Mouse (Mus musculus): ENCODE results near the gene Pramef20. TPM values are rescaled to one million over a fixed set of nuclear protein-coding genes. Genes with fewer than 3 reads are reported as not detected.
A peak's percentile ranks its signal among the peaks of the same experiment; 100 is the strongest.
"Not testable (repeated sequence)": the region's sequence is repeated elsewhere in the genome, so short reads cannot be mapped to it uniquely, and the experiment has no call there.

Gene Pramef20
- total RNA-seq (2021), result not detected
- long read RNA-seq, experiment 1, result 0 reads
- long read RNA-seq, experiment 2, result 0 reads

DNA sequence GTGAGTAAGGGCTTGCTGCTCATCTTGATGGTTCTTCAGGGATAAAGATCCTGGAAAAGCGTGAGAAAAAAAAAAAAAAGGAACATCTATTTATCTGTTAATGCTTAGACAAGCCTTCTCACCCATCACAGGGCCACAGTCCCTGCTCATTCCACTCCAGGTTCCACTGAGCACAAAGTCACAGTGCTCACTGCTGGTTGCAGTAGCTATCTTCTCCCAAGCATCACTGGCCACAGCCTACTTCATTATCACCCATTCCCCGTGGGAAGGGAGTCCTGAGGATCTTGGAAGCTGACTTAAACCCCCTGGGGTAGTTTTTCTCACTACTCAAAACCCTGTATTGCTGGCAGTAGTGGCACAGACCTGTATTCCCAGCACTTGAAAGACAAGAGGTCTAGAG, at the start of gene Pramef20:
Pramef20 (minus strand) TSS at position 23 of the 400 bp plus-strand sequence.
- DNase-seq, result no peak

DNA sequence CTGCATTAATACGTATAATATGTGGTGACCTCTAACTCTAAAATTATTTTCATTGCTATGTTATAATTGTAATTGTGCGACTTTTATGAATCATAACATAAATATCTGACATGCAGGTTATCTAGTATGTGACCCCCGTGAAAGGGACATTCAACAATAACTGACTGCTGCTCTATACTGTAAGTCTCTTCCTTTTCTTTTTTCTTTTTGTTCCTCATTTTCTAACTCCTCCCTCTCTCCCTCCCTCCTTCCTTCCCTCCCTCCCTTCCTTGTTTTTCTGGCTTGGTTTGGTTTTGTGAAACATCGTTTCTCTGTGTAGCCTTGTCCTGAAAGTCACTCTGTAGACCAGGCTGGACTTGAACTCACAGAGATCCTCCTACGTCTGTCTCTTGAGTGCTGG, 46.9 kb upstream of the Pramef20 start:
- no peak for DNase-seq

DNA sequence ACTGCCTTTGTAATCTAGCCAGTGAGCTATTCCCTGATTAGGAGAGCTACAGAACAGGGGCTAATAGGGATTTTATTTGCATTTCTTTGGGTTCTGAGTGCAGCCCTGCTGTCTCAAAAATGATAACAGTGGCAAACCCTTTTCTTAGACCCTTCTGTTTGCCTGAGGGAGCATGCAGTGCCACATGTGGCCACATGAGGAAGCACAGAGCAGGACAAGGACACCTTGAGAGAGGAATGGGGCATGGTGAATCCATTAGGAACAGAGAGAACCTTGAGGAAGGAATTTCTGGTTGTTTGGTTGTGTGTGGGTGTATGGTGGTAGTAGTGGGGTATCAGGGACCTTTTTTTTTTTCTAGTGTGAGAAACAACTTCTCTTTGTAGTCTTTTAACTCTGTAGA, 42.9 kb upstream of the Pramef20 start:
- DNase-seq, result no peak

DNA sequence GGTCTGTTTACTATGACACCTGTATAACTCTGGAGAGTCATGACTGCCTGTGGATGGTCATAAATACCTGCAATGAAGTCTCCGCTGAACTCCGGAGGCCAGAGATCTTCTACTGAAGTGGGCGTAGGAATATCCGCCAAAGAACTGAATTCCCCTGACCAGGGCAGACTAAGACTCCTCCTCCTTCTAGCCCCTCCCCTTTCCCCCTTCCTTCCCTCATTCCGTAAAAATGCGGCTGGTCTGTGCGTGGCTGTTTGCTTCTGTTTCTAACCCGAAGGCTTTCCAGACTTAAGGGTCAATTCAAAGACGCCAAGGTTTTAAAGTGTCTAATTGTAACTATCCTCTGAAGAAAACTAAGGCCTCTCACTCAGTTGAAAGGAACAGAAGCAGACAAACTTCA, 30.6 kb upstream of the Pramef20 start, which contains the start of gene Pramef12:
Pramef12 (minus strand) TSS at position 175 of the 400 bp plus-strand sequence.
- DNase-seq, result no peak

DNA sequence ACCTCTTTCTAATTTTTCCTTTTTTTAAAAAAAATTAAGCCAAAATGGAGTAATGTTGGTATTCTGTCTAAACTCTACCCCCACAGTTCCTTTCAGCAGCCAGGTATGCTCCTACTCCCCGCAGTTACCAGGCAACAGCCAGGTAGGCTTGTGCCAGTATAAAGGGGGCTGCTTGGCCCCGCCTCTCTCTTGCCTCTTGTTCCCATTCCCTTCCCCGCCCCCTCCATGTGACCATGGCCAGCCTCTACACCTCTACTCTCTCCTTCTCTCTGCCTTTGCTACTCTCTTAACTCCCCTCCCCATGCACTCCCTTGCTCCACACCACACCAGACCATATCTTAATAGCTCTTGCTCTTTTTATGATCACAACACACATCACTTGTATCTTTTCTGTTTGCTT, 28.5 kb upstream of the Pramef20 start:
- DNase-seq, result no peak

DNA sequence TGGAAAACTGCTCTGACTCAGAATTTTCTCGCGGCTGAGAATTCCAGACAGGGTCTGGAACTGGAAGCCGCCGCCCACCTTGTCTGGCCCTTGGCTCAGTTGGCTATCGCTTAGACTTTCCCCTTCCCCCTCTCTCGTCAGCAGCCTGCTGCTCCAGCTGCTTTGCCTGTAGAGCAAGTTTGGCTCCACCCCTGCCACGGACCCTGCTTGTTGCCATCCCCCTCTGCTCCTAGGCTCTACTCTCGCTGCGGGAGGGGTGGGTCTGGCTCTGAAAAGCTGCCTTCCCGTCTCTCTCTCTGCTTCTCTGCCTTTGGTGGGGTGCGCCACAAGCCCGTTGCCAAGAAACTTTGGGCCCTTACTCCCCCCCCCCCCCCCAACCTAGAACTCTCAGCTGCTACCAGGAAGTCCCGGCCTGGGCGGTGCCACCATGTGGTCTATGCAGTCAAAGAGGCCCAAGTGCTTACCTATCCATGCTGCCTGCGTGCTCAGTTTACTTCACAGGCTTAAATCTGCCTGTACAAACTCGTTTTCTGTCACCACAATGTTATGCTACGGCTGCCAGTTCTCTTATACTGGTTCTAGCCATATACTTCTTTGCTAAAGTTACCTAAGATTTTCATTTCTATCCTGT, 26.8 kb upstream of the Pramef20 start:
- peak; percentile 15 for DNase-seq

DNA sequence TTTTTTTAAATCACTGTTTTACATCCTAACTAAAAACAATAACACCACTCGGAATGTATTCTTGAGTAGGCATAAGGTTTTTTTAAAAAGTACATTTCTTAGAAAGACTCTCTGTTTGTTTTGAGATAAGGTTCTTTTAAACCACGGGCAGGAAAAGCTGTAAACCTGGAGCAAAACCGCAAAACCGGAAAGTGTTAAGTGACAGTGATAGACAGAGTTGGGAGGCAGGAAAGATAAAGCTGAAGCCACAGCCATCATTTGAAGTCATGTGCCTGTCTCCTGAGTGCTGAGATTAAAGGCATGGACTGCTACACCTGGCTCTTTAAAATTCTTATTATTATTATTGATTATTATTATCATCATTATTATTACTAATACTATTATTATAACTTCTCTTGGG, 25.0 kb upstream of the Pramef20 start:
- no peak for DNase-seq

DNA sequence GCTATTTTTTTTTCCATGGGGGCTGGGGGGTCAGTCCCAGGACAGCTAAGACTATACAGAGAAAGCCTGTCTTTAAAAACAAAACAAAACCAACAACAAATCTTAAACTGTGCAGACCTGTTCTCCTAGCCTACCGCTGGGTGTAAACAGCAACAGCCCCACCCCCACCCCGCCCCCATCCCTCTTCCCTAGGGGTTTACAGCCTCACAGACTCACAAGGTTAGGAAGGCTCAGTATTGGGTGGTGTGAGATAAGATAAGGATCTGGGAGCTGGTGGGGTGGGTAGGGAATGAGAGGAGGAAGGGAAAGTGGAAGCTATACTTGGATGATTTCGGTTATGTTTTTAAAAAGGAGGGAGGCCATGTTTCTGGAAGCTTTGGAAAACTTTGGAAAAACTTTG, 18.6 kb upstream of the Pramef20 start:
- DNase-seq, result no peak

DNA sequence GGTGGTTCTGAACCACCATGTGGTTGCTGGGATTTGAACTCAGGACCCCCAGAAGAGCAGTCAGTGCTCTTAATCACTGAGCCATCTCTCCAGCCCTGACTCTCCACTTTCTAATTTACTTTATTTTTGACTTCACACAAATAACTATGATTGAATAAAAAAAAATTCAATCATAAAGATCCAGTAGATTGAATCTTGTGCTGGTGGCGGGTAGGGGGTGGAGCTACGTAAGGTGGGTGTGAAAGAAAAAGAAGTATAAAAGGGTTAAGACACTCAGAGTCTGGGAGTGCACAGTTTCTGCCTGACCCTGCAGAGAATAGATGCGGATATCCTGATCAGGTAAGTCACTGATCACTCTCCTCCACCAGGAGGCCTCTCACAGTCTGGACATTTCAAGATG, 20.1 kb downstream of the Pramef20 start, which contains the start of gene Gm13119:
Gm13119 (plus strand) TSS at position 301 of the 400 bp plus-strand sequence.
- DNase-seq, result not testable (repeated sequence)

DNA sequence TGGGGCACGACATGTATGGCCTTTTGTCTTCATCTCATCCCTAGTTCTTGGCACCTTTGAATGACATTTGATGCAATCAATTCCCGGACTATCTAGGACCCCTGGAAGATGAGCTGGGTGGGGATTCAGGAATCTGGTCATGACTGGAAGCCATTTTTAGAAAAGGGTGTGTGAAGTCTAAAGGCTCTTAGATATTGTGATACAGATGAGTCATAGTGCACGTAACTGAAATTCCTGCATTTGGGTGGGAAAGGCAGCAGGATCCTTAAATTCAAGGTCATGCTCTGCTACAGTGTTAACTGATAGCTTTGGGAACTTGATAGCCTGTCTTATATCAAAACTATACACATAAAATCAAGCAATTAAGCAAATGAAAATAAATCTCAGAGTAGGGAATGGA, 41.9 kb downstream of the Pramef20 start:
- not testable (repeated sequence) for DNase-seq

DNA sequence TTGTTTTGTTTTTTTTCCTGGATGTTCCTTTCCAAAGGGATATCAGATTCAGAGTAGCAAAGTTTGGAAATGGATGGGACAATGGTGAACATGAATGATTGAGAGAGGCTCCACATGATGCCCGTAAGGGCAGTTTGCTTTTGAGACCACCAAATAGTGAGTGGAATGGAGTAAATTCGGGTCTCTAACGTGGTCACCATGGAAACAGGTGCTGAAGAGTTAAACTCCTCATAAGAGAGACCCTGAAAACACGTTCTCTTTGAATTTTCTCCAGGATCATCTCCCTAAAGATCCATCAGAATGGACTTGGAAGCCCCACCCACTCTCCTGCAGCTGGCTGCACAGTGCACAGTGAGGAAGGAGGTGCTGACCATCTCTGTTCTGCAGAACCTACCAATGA, 47.8 kb downstream of the Pramef20 start, which contains the start of gene Gm13128:
Gm13128 (plus strand) TSS at position 301 of the 400 bp plus-strand sequence.
- not testable (repeated sequence) for DNase-seq

Other genes with a start within 250 kb of the Pramef20 start
- not detected for gene Oog3, start 215.3 kb downstream of the Pramef20 start, total RNA-seq (2021)
- not detected for gene Oog2, start 187.2 kb downstream of the Pramef20 start, total RNA-seq (2021)
- not detected for gene C87977, start 164.6 kb downstream of the Pramef20 start, total RNA-seq (2021)
- gene Pramel5, start 97.4 kb downstream of the Pramef20 start, total RNA-seq (2021), result not detected
- gene Gm13128, start 47.7 kb downstream of the Pramef20 start, total RNA-seq (2021), result not detected
- gene Gm13119, start 20.0 kb downstream of the Pramef20 start, total RNA-seq (2021), result not detected
- gene Pramef12, start 30.5 kb upstream of the Pramef20 start, total RNA-seq (2021), result not detected
- not detected for gene 1700012P22Rik, start 60.8 kb upstream of the Pramef20 start, total RNA-seq (2021)
- gene Gm9944, start 75.4 kb upstream of the Pramef20 start, total RNA-seq (2021), result not detected
- gene Aadacl3, start 85.8 kb upstream of the Pramef20 start, total RNA-seq (2021), result not detected
- gene 9430007A20Rik, start 141.9 kb upstream of the Pramef20 start, total RNA-seq (2021), result not detected
- not detected for gene Gm13124, start 187.2 kb upstream of the Pramef20 start, total RNA-seq (2021)
- not detected for gene Aadacl4, start 235.8 kb upstream of the Pramef20 start, total RNA-seq (2021)